Mouse (Mus musculus) stomach, postnatal 0 days (tissue): ENCODE measurements around the gene Clec3a.

Experiments
- CTCF ChIP-seq: IDR thresholded peaks from 2 replicates; pipeline ENCODE4 v1.5.1; 2016; ENCODE audit warnings: antibody characterized with exemption, low read depth, mild to moderate bottlenecking, moderate library complexity
- EP300 ChIP-seq: optimal IDR thresholded peaks from 2 replicates; pipeline ENCODE3; 2016; ENCODE audit warnings: antibody characterized with exemption

- TF ChIP-seq CTCF (no peak), EP300 (no peak)
Measured at GRCm38 (mm10) chr8:114398326-114398725, 19.6 kb upstream of the Clec3a start.
